Mouse (Mus musculus) 416B (cell line): ENCODE data around the gene B4gat1.

Source experiments
- DNase-seq: peaks from one replicate; pipeline ENCODE4 v3.0.0; 2011; ENCODE audit warnings: low read depth

Gene B4gat1

GRCm38 (mm10) chr19:5032686-5033085, 5.9 kb upstream of the B4gat1 start:
- DNase-seq: no peak

DNA sequence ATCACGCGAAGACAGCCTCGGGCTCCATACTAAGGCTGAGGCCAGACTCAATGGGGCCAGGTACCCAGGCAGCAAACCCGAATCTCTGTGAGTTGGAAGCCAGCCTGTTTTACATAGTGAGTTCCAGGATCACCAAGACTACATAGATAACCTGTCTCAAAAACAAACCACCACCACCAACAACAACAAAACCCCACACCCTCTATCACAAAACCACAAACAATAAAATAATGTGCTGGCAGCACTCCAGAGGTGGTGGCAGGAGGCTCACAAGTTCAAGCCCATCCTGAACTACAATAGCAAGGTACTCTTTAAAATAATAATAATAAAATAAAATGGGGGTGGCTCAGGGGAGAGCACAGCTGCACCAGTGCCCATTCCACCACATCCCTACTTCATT, 2.0 kb upstream of the B4gat1 start:
- DNase-seq: no peak

GRCm38 (mm10) chr19:5037678-5038571, 701 bp upstream of the B4gat1 start:
- peak; percentile 90 for DNase-seq

- no peak for DNase-seq
Measured at GRCm38 (mm10) chr19:5039301-5040114, 882 bp downstream of the B4gat1 start.

DNA sequence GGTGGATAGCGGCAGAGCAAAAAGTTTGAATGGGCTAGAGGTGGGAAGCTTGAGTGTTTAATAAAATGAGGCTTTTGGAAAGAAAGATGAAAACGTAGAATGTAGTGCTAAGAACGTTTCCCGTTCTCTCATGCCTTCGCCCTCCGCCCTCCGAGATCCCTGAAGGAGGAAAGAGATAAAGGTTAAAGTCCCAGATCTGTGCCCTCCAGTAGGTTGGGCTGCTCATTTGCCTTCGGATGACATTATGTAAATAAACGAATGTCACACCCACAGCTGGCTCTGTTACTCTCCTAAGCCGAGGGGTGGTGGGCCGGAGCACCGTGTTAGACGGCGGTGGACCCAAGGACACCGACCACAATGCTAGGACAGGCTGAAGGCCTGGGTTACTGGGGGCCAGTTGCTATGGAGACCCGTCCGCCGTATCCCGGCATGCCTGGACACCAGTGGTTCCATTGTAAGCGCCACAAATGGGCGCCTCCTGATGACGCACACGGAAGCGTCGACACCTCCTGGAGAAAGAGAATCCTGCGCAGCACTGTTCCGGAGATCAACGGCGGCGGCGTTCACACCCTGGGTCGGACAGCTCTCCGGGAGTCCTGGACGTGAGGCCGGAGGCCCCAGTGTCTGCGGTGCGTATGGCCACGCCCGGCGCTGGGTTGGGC, 2.4 kb downstream of the B4gat1 start, which contains the start of gene Brms1:
Gene Brms1 (plus strand): TSS at position 493 of the 662 bp plus-strand sequence.
- peak; percentile 96 for DNase-seq

- no peak for DNase-seq
Measured at GRCm38 (mm10) chr19:5041588-5041987, 3.0 kb downstream of the B4gat1 start.

GRCm38 (mm10) chr19:5045531-5045930, 6.9 kb downstream of the B4gat1 start:
- DNase-seq: no peak

GRCm38 (mm10) chr19:5048138-5049056, 9.8 kb downstream of the B4gat1 start:
- no peak for DNase-seq

- DNase-seq: no peak
Measured at GRCm38 (mm10) chr19:5049325-5049724, 10.7 kb downstream of the B4gat1 start.

- DNase-seq: peak; percentile 95
Measured at GRCm38 (mm10) chr19:5050047-5050905, 11.7 kb downstream of the B4gat1 start, which contains the start of gene Rin1. TSS of gene Rin1 (plus strand) at chr19:5050481.

DNA sequence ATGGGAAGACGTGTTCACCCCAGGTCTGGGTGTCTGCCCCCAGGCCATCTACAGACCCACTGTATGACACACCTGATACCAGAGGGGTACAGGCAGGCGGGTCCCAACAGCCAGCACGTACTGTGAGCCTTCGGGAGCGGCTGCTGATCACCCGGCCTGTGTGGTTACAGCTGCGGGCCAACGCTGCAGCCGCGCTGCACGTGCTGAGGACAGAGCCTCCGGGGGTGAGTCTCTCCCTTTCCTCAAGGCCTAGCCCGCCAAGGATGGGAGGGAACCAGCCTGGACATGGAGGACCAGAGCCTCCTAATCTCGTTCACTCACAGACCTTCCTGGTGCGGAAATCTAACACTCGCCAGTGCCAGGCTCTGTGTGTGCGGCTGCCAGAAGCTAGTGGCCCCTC, 12.4 kb downstream of the B4gat1 start:
- DNase-seq: peak; percentile 51

- DNase-seq: no peak
Measured at GRCm38 (mm10) chr19:5051515-5051914, 12.9 kb downstream of the B4gat1 start.

DNA sequence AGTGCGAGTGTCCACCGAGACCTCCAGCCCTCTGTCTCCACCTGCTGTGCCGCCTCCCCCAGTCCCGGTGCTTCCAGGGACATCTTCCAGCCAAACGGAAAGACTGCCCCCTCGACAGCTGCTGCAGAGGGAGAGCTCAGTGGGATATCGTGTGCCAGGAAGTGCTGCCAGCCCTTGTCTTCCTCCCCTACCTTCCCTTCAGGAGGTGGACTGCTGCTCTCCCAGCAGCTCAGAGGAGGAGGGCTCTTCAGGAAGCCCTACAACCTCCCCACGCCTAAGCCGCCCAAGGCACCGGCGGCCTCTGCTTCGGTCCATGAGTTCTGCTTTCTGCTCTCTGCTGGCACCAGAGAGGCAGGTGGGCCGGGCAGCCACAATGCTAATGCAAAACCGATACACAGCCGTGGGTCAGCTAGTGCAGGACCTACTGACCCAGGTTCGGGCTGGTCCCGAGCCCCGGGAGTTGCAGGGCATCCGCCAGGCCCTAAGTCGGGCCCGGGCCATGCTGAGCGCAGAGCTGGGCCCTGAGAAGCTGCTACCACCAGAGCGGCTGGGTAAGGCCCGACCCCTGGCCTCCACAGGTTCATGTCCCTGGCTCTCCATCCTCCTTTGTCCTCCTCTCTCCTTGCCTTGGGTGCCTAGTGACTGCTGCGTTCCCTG, 13.7 kb downstream of the B4gat1 start:
- DNase-seq: no peak

- no peak for DNase-seq
Measured at GRCm38 (mm10) chr19:5052853-5053252, 14.2 kb downstream of the B4gat1 start.

GRCm38 (mm10) chr19:5053909-5054308, 15.3 kb downstream of the B4gat1 start:
- peak; percentile 62 for DNase-seq

DNA sequence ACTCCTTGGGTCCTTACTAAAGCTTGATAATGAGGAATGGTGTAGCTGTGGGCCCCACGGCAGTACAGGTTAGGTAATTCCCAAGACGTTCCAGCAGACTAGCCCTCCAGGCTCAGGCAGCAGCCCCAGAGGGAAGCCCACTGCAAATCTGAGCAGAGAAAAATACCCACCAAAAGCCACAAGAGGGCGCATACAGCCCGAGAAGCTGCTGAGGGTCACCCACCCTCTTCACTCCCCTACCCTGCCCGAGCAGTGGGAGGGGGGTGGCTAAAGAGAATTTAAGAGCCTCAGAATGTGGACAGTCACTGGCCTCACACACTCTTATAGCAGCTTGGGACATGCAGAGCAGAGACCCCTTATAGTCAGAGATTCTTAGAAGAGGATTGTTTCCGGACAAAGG, 17.6 kb downstream of the B4gat1 start:
- peak; percentile 44 for DNase-seq

DNA sequence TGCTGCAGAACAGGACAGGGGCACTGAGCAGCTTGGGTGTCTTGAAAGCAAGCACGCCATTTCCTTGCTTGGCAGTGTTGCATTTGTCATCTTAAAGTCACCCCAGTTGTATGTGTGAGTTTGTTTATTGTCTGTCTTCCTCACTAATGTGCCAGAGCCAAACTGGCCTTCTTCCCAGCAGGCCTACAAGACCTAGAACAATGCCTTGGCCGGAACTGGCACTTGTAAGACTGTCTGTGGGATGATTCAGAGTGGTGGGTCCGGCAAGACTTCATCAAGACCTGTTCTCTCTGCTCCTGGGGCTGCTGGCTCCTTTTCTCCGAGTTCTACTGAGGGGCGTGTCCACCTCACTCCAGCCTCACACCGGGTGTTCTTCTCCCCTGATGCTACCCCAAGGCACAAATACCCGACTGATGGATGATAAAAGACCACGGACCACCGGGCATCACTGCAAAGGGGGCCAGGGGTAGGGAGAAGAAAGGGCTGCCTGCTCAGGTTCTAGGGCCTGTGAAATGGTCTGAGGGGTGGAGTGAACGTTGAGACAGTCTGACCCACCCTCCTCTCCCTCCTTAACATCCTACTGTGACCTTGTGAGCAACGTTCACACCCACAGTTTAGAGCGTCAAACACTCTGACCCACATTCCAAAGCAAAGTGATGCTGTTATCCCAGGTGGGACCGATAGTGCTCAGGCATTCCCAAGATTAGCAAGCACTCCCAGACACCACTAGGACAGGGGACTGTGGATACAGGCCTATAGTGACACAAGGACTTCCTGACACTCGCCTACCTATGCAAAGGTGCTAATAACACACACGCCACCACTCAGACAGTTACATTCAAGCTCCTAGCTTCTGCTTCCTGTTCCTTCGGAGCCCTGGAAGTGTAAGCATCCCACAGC, 19.5 kb downstream of the B4gat1 start:
- no peak for DNase-seq
